8 mouse cellular contexts compared by ENCODE assay signal in the genomic region with DNA sequence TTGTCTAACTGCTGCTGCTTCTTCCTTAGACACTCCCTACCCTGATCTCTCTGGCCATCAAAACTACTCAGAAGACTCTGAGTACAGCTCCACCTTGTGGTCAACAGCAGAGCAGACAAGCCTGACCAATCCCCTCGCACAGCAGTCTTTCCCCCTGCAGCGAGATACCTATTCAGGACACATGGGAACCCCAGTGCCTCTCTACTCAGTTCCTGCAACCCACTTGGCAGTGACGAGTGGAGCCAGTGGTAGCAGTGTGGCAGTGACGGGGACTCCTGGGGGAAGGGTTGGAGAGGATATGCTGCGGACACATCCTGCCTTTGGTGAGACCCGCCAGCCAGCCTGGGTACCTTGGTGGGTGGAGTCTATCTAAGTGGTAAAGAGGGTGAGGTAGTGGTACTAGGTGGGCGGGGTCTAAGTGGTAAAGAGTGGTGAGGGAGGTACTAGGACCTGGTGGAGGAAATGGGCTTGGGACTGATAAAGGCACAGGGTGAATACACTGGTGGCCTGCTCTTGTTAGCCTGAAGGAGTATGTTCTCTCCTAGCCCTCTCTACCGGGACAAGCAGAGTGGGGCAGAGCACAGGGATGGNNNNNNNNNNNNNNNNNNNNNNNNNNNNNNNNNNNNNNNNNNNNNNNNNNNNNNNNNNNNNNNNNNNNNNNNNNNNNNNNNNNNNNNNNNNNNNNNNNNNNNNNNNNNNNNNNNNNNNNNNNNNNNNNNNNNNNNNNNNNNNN. TPM values are rescaled to one million over a fixed set of nuclear protein-coding genes. Genes with fewer than 3 reads are reported as not detected.
DNase-seq lines count a peak whose midpoint lies in the region; ATAC-seq lines count a peak whose summit lies in the region.

No protein-coding gene starts in this region.

- peak; percentile 66 for ATAC-seq in hindbrain, embryonic 12.5 days (ENCODE audit: low FRiP score)
- ATAC-seq in liver, embryonic 13.5 days (ENCODE audit: low read depth): peak; percentile 74
- ATAC-seq in neural tube, embryonic 12.5 days (ENCODE audit: low FRiP score, low read depth): peak; percentile 48; the same call in 1 of the 2 replicates

- no peaks in the 10 kb centered on the region for H3K4me1 ChIP-seq in hindbrain, embryonic 12.5 days
- peaks cover 5% of the 10 kb centered on the region for H3K4me1 ChIP-seq in liver, embryonic 13.5 days (replicated peaks)
- H3K4me1 ChIP-seq in neural tube, embryonic 12.5 days: no peaks in the 10 kb centered on the region

- no peak overlapping the region for H3K4me3 ChIP-seq in hindbrain, embryonic 12.5 days
- no peak overlapping the region for H3K4me3 ChIP-seq in liver, embryonic 13.5 days (replicated peaks)
- H3K4me3 ChIP-seq in neural tube, embryonic 12.5 days: no peak overlapping the region

- H3K27ac ChIP-seq in hindbrain, embryonic 12.5 days: no peak overlapping the region
- H3K27ac ChIP-seq in liver, embryonic 13.5 days: no peak overlapping the region
- H3K27ac ChIP-seq in neural tube, embryonic 12.5 days: no peak overlapping the region

- WGBS in hindbrain, embryonic 12.5 days: 16% methylated on average over 8 of the region's 8 CpGs
- WGBS in liver, embryonic 13.5 days (ENCODE audit: insufficient replicate concordance): 12% methylated on average over 8 of the region's 8 CpGs
- WGBS in neural tube, embryonic 12.5 days: 17% methylated on average over 8 of the region's 8 CpGs

- H3K36me3 ChIP-seq in hindbrain, embryonic 12.5 days: no peaks in the 10 kb centered on the region
- H3K36me3 ChIP-seq in liver, embryonic 13.5 days: peaks cover 2% of the 10 kb centered on the region; the same call in 1 of the 2 replicates
- no peaks in the 10 kb centered on the region for H3K36me3 ChIP-seq in neural tube, embryonic 12.5 days

- no peak overlapping the region for H3K9ac ChIP-seq in hindbrain, embryonic 12.5 days
- H3K9ac ChIP-seq in liver, embryonic 13.5 days: no peak overlapping the region
- no peak overlapping the region for H3K9ac ChIP-seq in neural tube, embryonic 12.5 days

- peak; percentile 19 for DNase-seq in adrenal gland, adult 2 months
- DNase-seq in adrenal gland, adult 18-20 months (ENCODE audit: low spot score in 2 of 2): no peak
- peak; percentile 59 for DNase-seq in MEL-GATA-1-ER (ENCODE audit: extremely low read depth, low read depth)
- peak; percentile 80 for DNase-seq in embryo, embryonic 10 days (ENCODE audit: low spot score)
- no peak for DNase-seq in liver, embryonic 13.5 days
- DNase-seq in right cerebral cortex, adult 2 months (ENCODE audit: low spot score in 2 of 2): no peak

- H3K4me2 ChIP-seq in hindbrain, embryonic 12.5 days (replicated peaks): peak overlapping the region; percentile 25; the same call in 1 of the 2 replicates
- no peak overlapping the region for H3K4me2 ChIP-seq in liver, embryonic 13.5 days
- H3K4me2 ChIP-seq in neural tube, embryonic 12.5 days (replicated peaks): 0 out of 2 replicates have a peak overlapping the region, but pooled peaks have one; percentile 10

- H3K27me3 ChIP-seq in hindbrain, embryonic 12.5 days: no peaks in the 10 kb centered on the region; the same call in 1 of the 2 replicates
- no peaks in the 10 kb centered on the region for H3K27me3 ChIP-seq in liver, embryonic 13.5 days
- no peaks in the 10 kb centered on the region; the same call in 1 of the 2 replicates for H3K27me3 ChIP-seq in neural tube, embryonic 12.5 days (replicated peaks)

- H3K9me3 ChIP-seq in hindbrain, embryonic 12.5 days (replicated peaks): no peaks in the 10 kb centered on the region
- no peaks in the 10 kb centered on the region for H3K9me3 ChIP-seq in liver, embryonic 13.5 days (replicated peaks)
- H3K9me3 ChIP-seq in neural tube, embryonic 12.5 days: no peaks in the 10 kb centered on the region

RNA-seq across cellular contexts. Expression of gene Sec16b, which starts 54.3 kb away (rescaled TPM):
- total RNA-seq in adrenal gland, adult 2 months (2021): 1 to 10 TPM in 1 of 2 experiments, under 1 TPM in 1; 0.78 to 1.2 TPM
- 1.00 and 1.1 TPM in 2 replicates for polyA plus RNA-seq in adrenal gland, adult 2 months (2012; rRNA removed)
- total RNA-seq in adrenal gland, adult 18-20 months (2021): under 1 TPM; 0.64 to 0.86 TPM
- 1.3 and 2.1 TPM in 2 replicates for polyA plus RNA-seq in hindbrain, embryonic 12.5 days (2016; fragmentation: Nextera tagmentation; extraction: Ambion mirVana)
- 3.5 and 4.8 TPM in 2 replicates for polyA plus RNA-seq in liver, embryonic 13.5 days (2015; fragmentation: Nextera tagmentation; extraction: Ambion mirVana)
- 1.3 and 1.4 TPM in 2 replicates for polyA plus RNA-seq in neural tube, embryonic 12.5 days (2016; fragmentation: Nextera tagmentation; extraction: Ambion mirVana)

Comparison
In these comparisons a context has a peak if more than half of its experiments do, and no peak if none do; other contexts are left out.
1. DNase-seq: peak in adrenal gland, adult 2 months (single experiment), MEL-GATA-1-ER (single experiment) and embryo, embryonic 10 days (single experiment); none in adrenal gland, adult 18-20 months (0 of 2), liver, embryonic 13.5 days (single experiment) and right cerebral cortex, adult 2 months (0 of 2).
2. Peak in every context shown above with its lines, with median percentiles within 50 percentile points of each other: ATAC-seq.